Mouse (Mus musculus) ES-E14 (cell line): Measurements from ENCODE around the gene Fam126b. TPM values are rescaled to one million over a fixed set of nuclear protein-coding genes. Genes with fewer than 3 reads are reported as not detected.
A peak's percentile ranks its signal among the peaks of the same experiment; 100 is the strongest.
"Not testable (repeated sequence)": the region's sequence is repeated elsewhere in the genome, so short reads cannot be mapped to it uniquely, and the experiment has no call there.

Experiments used
- DNase-seq: peaks from one replicate; pipeline ENCODE4 v3.0.0-alpha.2; 2013; ENCODE audit warnings: low read depth, low spot score
- H3K27ac ChIP-seq: 2 replicates; pipeline ENCODE4 v1.5.1; 2012; ENCODE audit warnings: low read depth, mild to moderate bottlenecking, low read length, moderate library complexity, mixed read lengths; ENCODE audit not compliant: poor library complexity, insufficient read depth, severe bottlenecking
- H3K36me3 ChIP-seq: 2 replicates; pipeline ENCODE4 v1.6.1; 2012; ENCODE audit warnings: mild to moderate bottlenecking, low read length, moderate library complexity, mixed read lengths; ENCODE audit not compliant: control insufficient read depth, poor library complexity, insufficient read depth, severe bottlenecking
- H3K4me1 ChIP-seq, 2 experiments: fragments of 150-350 bp in 1 of 2; sonication (generic) in 1 of 2; 2 replicates each; pipeline ENCODE4 v1.6.1; 2012; ENCODE audit warnings: low read length in 2 of 2, mild to moderate bottlenecking in 1 of 2, mixed read lengths in 1 of 2; ENCODE audit not compliant: control insufficient read depth in 2 of 2, insufficient read depth in 2 of 2, poor library complexity in 1 of 2
- H3K4me3 ChIP-seq, 2 experiments: fragments of 150-350 bp in 1 of 2; sonication (generic) in 1 of 2; 2 replicates each; pipeline ENCODE4 v1.5.1; 2012; ENCODE audit warnings: low read length in 2 of 2, low read depth in 1 of 2, mild to moderate bottlenecking in 1 of 2, mixed read lengths in 1 of 2; ENCODE audit not compliant: insufficient read depth in 1 of 2, poor library complexity in 1 of 2, severe bottlenecking in 1 of 2
- H3K9ac ChIP-seq: 2 replicates; pipeline ENCODE4 v1.6.1; 2012; ENCODE audit warnings: low read depth, mild to moderate bottlenecking, low read length, mixed read lengths; ENCODE audit not compliant: poor library complexity, insufficient read depth, severe bottlenecking
- H3K9me3 ChIP-seq: fragments of 150-350 bp; sonication (generic); 2 replicates; pipeline ENCODE4 v1.6.1; 2012; ENCODE audit warnings: low read depth, mild to moderate bottlenecking, low read length; ENCODE audit not compliant: control insufficient read depth, insufficient read depth
- CHD2 ChIP-seq: IDR thresholded peaks from 2 replicates; pipeline ENCODE4 v1.6.1; 2014; ENCODE audit warnings: mild to moderate bottlenecking, low read depth, low read length, inconsistent platforms
- HCFC1 ChIP-seq: IDR thresholded peaks from 2 replicates; pipeline ENCODE4 v1.6.1; 2012; ENCODE audit warnings: low read length, inconsistent platforms, borderline replicate concordance; ENCODE audit not compliant: insufficient read depth
- MAFK ChIP-seq: IDR thresholded peaks from 2 replicates; pipeline ENCODE4 v1.6.1; 2014; ENCODE audit warnings: mild to moderate bottlenecking, low read depth, low read length, inconsistent platforms; ENCODE audit not compliant: insufficient read depth
- ZC3H11A ChIP-seq: IDR thresholded peaks from 2 replicates; pipeline ENCODE4 v1.6.1; 2012; ENCODE audit warnings: low read depth, mild to moderate bottlenecking, inconsistent platforms, low read length, borderline replicate concordance
- ZNF384 ChIP-seq: IDR thresholded peaks from 2 replicates; pipeline ENCODE4 v1.6.1; 2012; ENCODE audit warnings: low read depth, low read length, inconsistent platforms
- in situ Hi-C, 2 experiments: fragments of 600-800 bp; cut with MboI; formaldehyde crosslinking; loops; one replicate each; pipeline ENCODE4 v1.15.1; 2025; ENCODE audit warnings: low sequenced_read_pairs in 2 of 2, inconsistent platforms in 1 of 2; ENCODE audit not compliant: unreplicated experiment in 2 of 2
- total RNA-seq: library from RNA; depleted of rRNA; stranded (reverse); fragments of 300-350 nt; gene quantifications from 2 replicates; pipeline ENCODE4 v1.2.3, GENCODE M21; 2012

Gene Fam126b
- total RNA-seq, 1 experiment = 17.6 TPM

- TF ChIP-seq HCFC1 = no peak
- TF ChIP-seq MAFK = no peak
- no peak for TF ChIP-seq ZC3H11A
- TF ChIP-seq ZNF384 = no peak
- TF ChIP-seq CHD2 = no peak
- in situ Hi-C loops = no loop called here
- Histone ChIP-seq H3K4me3 (no peak overlapping the region), H3K9me3 (no peaks in the 10 kb centered on the region), H3K9ac (no peak overlapping the region), H3K4me1 (no peaks in the 10 kb centered on the region), H3K36me3 (no peaks in the 10 kb centered on the region), H3K27ac (no peak overlapping the region)
- no peak for DNase-seq
Observed at GRCm38 (mm10) chr1:58566621-58567020, 19.5 kb downstream of the Fam126b start.

- no peak overlapping the region for H3K4me3 ChIP-seq
- no peaks in the 10 kb centered on the region for H3K36me3 ChIP-seq
- no peak for DNase-seq
- in situ Hi-C loops = no loop called here
- no peak overlapping the region for H3K27ac ChIP-seq
- TF ChIP-seq CHD2 (no peak), ZNF384 (no peak), MAFK (no peak), HCFC1 (no peak), ZC3H11A (no peak)
- no peaks in the 10 kb centered on the region for H3K4me1 ChIP-seq
- H3K9me3 ChIP-seq = no peaks in the 10 kb centered on the region
- no peak overlapping the region for H3K9ac ChIP-seq
Observed at GRCm38 (mm10) chr1:58564981-58565380, 21.1 kb downstream of the Fam126b start.

GRCm38 (mm10) chr1:58562455-58562854 is 23.7 kb downstream of the Fam126b start:
- in situ Hi-C loops = no loop called here
- Histone ChIP-seq H3K4me1 (no peaks in the 10 kb centered on the region), H3K27ac (no peak overlapping the region), H3K9ac (no peak overlapping the region), H3K9me3 (no peaks in the 10 kb centered on the region), H3K36me3 (no peaks in the 10 kb centered on the region), H3K4me3 (no peak overlapping the region)
- DNase-seq = peak; percentile 58
- TF ChIP-seq MAFK (no peak), ZC3H11A (0 out of 2 replicates have a peak, but pooled peaks have one; percentile 29)

GRCm38 (mm10) chr1:58560370-58560769 is 25.8 kb downstream of the Fam126b start:
- H3K9me3 ChIP-seq, H3K4me3 ChIP-seq, H3K4me1 ChIP-seq, DNase-seq, in situ Hi-C loops, H3K9ac ChIP-seq, H3K27ac ChIP-seq, H3K36me3 ChIP-seq: not testable (repeated sequence)

- no peaks in the 10 kb centered on the region for H3K4me1 ChIP-seq
Observed at GRCm38 (mm10) chr1:58541386-58541785, 44.7 kb downstream of the Fam126b start.

More at GRCm38 (mm10) chr1:58541386-58541785, 44.7 kb downstream of the Fam126b start:
- Histone ChIP-seq H3K9me3 (no peaks in the 10 kb centered on the region), H3K27ac (no peak overlapping the region), H3K9ac (no peak overlapping the region), H3K36me3 (no peaks in the 10 kb centered on the region; the same call in 1 of the 2 replicates), H3K4me3 (no peak overlapping the region)
- TF ChIP-seq ZNF384 (no peak), HCFC1 (no peak), ZC3H11A (no peak), MAFK (no peak), CHD2 (no peak)
- in situ Hi-C loops = no loop called here
- DNase-seq = no peak
